Mouse (Mus musculus): Measurements from ENCODE around the gene Csnk1e. TPM values are rescaled to one million over a fixed set of nuclear protein-coding genes. Genes with fewer than 3 reads are reported as not detected.

Gene Csnk1e
- polyA plus RNA-seq, 1 experiment from 2014 or later, result 193 TPM

DNA sequence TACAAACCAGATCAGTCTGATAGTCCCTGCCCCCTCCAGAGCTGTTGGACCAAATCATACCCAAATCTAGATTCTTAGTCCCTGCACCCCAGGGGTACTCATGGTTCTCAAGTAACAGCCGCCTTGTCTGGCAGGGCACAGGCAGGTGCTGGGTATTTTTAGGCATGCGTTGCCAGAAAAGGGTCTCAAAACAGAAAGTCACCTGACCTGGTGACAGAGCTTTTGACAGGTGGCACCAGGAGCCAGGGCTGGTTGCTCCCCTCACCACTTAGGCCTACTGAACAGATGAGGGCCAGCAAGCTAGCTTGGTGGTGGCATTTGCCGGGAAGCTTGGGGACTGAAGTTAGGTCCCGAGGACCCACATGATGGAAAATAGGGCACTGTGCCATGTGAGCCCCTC, 48.8 kb downstream of the Csnk1e start:
- Histone ChIP-seq H3K9ac (ENCODE audit: low read depth, low read length) (no peak overlapping the region), H3K4me2 (ENCODE audit: low read length) (no peak overlapping the region), H3K9me3 (replicated peaks; ENCODE audit: control insufficient read depth, low read length, poor library complexity, severe bottlenecking) (no peaks in the 10 kb centered on the region), H3K4me3 (ENCODE audit: low read depth, low read length) (no peak overlapping the region), H3K36me3 (ENCODE audit: control insufficient read depth, insufficient read depth, low read length) (no peaks in the 10 kb centered on the region), H3K27ac (ENCODE audit: low read length) (no peak overlapping the region), H3K27me3 (ENCODE audit: control insufficient read depth, insufficient read depth, low read depth, low read length) (no peaks in the 10 kb centered on the region), H3K4me1 (ENCODE audit: control insufficient read depth, insufficient read depth, low read length) (peaks cover 16% of the 10 kb centered on the region)
- 83% methylated on average over 4 of the region's 4 CpGs for WGBS
- no peak for ATAC-seq

DNA sequence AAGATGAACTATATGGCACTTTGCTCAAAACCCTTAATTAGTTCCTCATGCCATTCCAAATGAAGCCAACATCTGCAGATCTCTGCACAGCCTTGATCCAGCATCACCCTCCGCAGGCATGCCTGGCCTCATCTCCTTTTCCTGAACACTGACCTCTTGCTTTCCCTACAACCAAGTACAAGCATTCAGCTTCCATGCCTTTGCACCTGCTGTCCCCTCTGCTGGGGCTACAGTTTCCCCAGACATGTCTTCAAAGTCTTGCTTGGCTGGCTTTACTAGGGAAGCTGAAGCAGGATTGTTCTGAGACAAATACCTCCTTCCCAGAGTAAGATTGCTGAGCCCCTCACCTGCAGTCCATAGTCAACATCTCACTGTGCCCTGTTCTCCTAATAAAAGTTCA, 51.1 kb downstream of the Csnk1e start:
- Histone ChIP-seq H3K27me3 (ENCODE audit: control insufficient read depth, insufficient read depth, low read depth, low read length) (no peaks in the 10 kb centered on the region), H3K4me2 (ENCODE audit: low read length) (0 out of 2 replicates have a peak overlapping the region, but pooled peaks have one; percentile 89), H3K27ac (ENCODE audit: low read length) (no peak overlapping the region), H3K36me3 (ENCODE audit: control insufficient read depth, insufficient read depth, low read length) (no peaks in the 10 kb centered on the region), H3K4me3 (ENCODE audit: low read depth, low read length) (no peak overlapping the region; the same call in 1 of the 2 replicates), H3K9me3 (replicated peaks; ENCODE audit: control insufficient read depth, low read length, poor library complexity, severe bottlenecking) (no peaks in the 10 kb centered on the region), H3K4me1 (ENCODE audit: control insufficient read depth, insufficient read depth, low read length) (peaks cover 35% of the 10 kb centered on the region), H3K9ac (ENCODE audit: low read depth, low read length) (0 out of 2 replicates have a peak overlapping the region, but pooled peaks have one; percentile 8)
- WGBS, result 50% methylated on average over 1 of the region's 1 CpGs
- no peak for ATAC-seq

GRCm38 (mm10) chr15:79403763-79404210, 51.6 kb downstream of the Csnk1e start:
- Histone ChIP-seq H3K4me3 (ENCODE audit: low read depth, low read length) (peak overlapping the region; percentile 93), H3K27me3 (ENCODE audit: control insufficient read depth, insufficient read depth, low read depth, low read length) (no peaks in the 10 kb centered on the region), H3K27ac (ENCODE audit: low read length) (peak overlapping the region; percentile 76; the same call in 1 of the 2 replicates), H3K4me1 (ENCODE audit: control insufficient read depth, insufficient read depth, low read length) (peaks cover 35% of the 10 kb centered on the region), H3K36me3 (ENCODE audit: control insufficient read depth, insufficient read depth, low read length) (no peaks in the 10 kb centered on the region), H3K4me2 (ENCODE audit: low read length) (peak overlapping the region; percentile 89), H3K9me3 (replicated peaks; ENCODE audit: control insufficient read depth, low read length, poor library complexity, severe bottlenecking) (no peaks in the 10 kb centered on the region), H3K9ac (ENCODE audit: low read depth, low read length) (peak overlapping the region; percentile 98)
- 0 out of 2 replicates have a peak, but pooled peaks have one; percentile 7 for ATAC-seq
- WGBS, result 16% methylated on average over 9 of the region's 9 CpGs

DNA sequence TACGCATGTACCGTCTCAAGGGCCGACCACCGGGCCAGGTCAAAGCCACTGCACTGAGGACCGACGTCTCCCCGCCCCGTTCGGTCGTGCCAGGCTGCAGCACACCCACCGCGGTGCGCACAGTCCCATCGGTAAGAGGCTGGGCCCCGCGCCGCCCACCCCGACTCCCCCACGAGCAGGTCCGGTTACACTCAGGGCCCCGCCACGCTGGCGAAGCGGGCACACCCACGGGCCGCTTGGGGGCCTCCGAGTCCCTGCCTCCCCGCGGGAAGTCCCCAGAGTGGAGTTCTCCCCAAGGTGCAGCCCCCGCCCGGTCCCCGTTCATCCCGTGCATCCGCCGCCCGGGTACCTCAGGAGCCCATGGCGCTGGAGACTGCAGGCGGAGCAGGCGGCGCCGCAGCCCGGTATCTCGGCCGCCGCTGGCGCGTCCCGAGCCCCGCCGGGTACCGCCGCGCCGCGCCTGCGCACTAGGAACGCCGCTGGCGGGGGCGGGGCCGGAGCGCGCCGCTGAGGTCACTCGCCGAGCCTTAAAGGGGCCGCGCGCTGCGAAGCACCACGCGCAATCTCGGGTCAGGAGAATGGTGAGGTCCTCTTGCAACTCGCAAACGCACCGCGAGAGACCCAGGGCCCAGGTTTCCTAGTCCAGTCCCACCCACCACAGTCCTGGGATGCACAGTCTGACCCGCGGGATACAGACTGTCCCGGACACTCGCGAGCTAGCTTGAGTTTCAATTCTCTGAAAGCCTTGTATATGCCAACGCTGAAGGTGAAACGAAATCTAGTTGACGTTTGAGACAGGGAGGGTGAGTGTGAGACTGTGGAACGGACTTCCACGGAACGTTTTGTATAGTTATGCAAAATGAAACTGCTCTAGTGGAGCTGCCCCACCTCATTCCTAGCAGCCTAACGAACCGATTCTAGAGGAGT, 52.3 kb downstream of the Csnk1e start, which contains the start of gene Tmem184b:
Gene Tmem184b (minus strand): TSS at position 734 of the 927 bp plus-strand sequence.
- ATAC-seq, result peak; percentile 89
- H3K9me3 ChIP-seq (replicated peaks; ENCODE audit: control insufficient read depth, low read length, poor library complexity, severe bottlenecking), result no peaks in the 10 kb centered on the region
- peaks cover 35% of the 10 kb centered on the region for H3K4me1 ChIP-seq (ENCODE audit: control insufficient read depth, insufficient read depth, low read length)
- H3K9ac ChIP-seq (ENCODE audit: low read depth, low read length), result peak within 1 kb of the TSS; percentile 98
- H3K4me2 ChIP-seq (ENCODE audit: low read length), result peak within 1 kb of the TSS; percentile 89
- H3K27ac ChIP-seq (ENCODE audit: low read length), result peak within 1 kb of the TSS; percentile 76
- no peaks in the 10 kb centered on the region for H3K36me3 ChIP-seq (ENCODE audit: control insufficient read depth, insufficient read depth, low read length)
- under 1% methylated on average over 80 of the region's 90 CpGs for WGBS
- no peaks in the 10 kb centered on the region for H3K27me3 ChIP-seq (ENCODE audit: control insufficient read depth, insufficient read depth, low read depth, low read length)
- H3K4me3 ChIP-seq (ENCODE audit: low read depth, low read length), result peak within 1 kb of the TSS; percentile 93

DNA sequence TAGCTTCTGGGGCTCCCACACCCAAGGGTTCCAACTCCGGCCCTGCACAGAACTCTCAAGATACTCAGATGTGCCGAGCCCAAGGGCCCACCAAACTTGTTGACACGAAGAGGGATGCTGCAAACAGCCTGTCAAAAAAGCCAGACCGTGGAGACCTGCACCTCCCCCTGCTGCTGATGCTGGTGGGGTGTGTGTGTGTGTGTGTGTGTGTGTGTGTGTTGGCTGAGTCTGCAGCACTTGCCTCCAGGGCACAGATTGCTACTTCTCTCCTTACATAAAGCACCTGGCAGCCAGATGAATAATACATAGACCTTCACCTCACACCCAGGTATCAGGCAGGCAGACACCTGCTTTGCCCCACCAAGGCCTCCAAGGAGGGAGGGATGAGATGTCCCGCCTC, 53.2 kb downstream of the Csnk1e start:
- no peaks in the 10 kb centered on the region for H3K27me3 ChIP-seq (ENCODE audit: control insufficient read depth, insufficient read depth, low read depth, low read length)
- no peak overlapping the region; the same call in 1 of the 2 replicates for H3K27ac ChIP-seq (ENCODE audit: low read length)
- WGBS, result 23% methylated on average over 5 of the region's 5 CpGs
- H3K36me3 ChIP-seq (ENCODE audit: control insufficient read depth, insufficient read depth, low read length), result no peaks in the 10 kb centered on the region
- H3K4me3 ChIP-seq (ENCODE audit: low read depth, low read length), result peak overlapping the region; percentile 93
- peak overlapping the region; percentile 89 for H3K4me2 ChIP-seq (ENCODE audit: low read length)
- H3K9me3 ChIP-seq (replicated peaks; ENCODE audit: control insufficient read depth, low read length, poor library complexity, severe bottlenecking), result no peaks in the 10 kb centered on the region
- no peak for ATAC-seq
- H3K4me1 ChIP-seq (ENCODE audit: control insufficient read depth, insufficient read depth, low read length), result peaks cover 35% of the 10 kb centered on the region
- peak overlapping the region; percentile 98 for H3K9ac ChIP-seq (ENCODE audit: low read depth, low read length)

DNA sequence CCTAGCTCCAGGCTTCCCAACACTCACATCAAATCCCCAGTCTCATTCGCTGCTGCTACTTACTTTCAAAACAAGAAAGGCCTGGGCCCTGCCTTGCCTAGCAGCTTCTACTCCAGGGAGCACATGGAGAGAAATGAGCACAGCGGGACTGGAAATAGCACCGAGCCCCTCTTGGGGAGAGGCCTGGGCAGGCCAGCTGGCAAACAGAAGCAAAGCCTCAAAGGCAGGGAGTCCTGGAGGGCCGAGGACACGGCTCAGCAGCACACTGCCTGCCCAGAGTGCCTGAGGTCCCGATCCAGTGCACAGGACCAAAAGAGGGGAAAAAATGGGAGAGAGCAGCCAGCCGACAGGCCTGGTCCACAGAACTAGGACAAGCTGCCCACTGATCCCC, 54.4 kb downstream of the Csnk1e start:
- 0 out of 2 replicates have a peak overlapping the region, but pooled peaks have one; percentile 3 for H3K4me3 ChIP-seq (ENCODE audit: low read depth, low read length)
- no peaks in the 10 kb centered on the region for H3K27me3 ChIP-seq (ENCODE audit: control insufficient read depth, insufficient read depth, low read depth, low read length)
- ATAC-seq, result no peak
- H3K4me2 ChIP-seq (ENCODE audit: low read length), result peak overlapping the region; percentile 89
- peaks cover 35% of the 10 kb centered on the region for H3K4me1 ChIP-seq (ENCODE audit: control insufficient read depth, insufficient read depth, low read length)
- H3K9ac ChIP-seq (ENCODE audit: low read depth, low read length), result peak overlapping the region; percentile 56
- no peaks in the 10 kb centered on the region for H3K9me3 ChIP-seq (replicated peaks; ENCODE audit: control insufficient read depth, low read length, poor library complexity, severe bottlenecking)
- 50% methylated on average over 7 of the region's 7 CpGs for WGBS
- H3K27ac ChIP-seq (ENCODE audit: low read length), result no peak overlapping the region
- H3K36me3 ChIP-seq (ENCODE audit: control insufficient read depth, insufficient read depth, low read length), result no peaks in the 10 kb centered on the region

- peaks cover 35% of the 10 kb centered on the region for H3K4me1 ChIP-seq (ENCODE audit: control insufficient read depth, insufficient read depth, low read length)
- H3K9me3 ChIP-seq (replicated peaks; ENCODE audit: control insufficient read depth, low read length, poor library complexity, severe bottlenecking), result no peaks in the 10 kb centered on the region
- H3K27me3 ChIP-seq (ENCODE audit: control insufficient read depth, insufficient read depth, low read depth, low read length), result no peaks in the 10 kb centered on the region
- ATAC-seq, result no peak
- H3K4me2 ChIP-seq (ENCODE audit: low read length), result peak overlapping the region; percentile 89
- WGBS, result 79% methylated on average over 6 of the region's 6 CpGs
- H3K36me3 ChIP-seq (ENCODE audit: control insufficient read depth, insufficient read depth, low read length), result no peaks in the 10 kb centered on the region
- H3K9ac ChIP-seq (ENCODE audit: low read depth, low read length), result peak overlapping the region; percentile 56
- no peak overlapping the region for H3K4me3 ChIP-seq (ENCODE audit: low read depth, low read length)
- no peak overlapping the region for H3K27ac ChIP-seq (ENCODE audit: low read length)
Observed at GRCm38 (mm10) chr15:79400134-79400974, 55.0 kb downstream of the Csnk1e start.

DNA sequence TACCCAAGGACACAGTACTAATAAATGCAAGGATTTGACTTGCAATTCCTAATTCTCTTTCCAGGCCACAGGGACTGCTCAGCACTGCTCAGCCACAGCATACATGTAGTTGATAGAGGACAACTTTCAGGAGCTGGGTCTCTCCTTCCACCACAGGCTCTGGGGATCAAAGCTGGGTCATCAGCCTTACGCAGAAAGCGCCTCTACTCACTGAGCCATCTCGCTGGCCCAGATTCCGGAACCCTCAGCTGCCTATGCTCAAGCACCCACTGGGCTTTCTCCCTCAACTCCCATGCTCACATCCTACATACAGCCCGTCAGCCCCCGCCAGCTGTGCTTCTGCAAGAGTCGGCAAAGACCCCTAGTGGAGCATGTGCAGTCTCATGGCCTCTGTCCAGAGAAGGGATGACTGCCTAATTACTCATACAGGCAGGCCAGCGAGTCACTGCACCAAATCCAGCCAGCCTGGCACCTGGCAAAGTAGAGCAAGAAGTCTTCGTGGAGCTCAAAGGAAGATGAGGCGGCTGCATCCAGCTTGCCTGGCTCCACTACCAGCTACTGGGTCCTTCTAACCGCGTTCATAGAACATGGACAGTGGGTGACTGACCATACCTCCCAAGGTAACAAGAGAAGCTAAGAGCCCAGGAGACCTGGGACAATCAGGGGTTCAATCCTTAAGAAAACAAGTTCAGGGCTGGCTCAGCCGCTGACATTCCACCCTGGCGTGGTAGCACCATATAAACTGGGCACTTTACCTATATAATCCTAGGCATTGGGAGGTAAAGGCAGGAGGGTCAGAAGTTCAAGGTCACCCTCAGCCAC, 55.9 kb downstream of the Csnk1e start:
- H3K27ac ChIP-seq (ENCODE audit: low read length), result no peak overlapping the region
- H3K4me3 ChIP-seq (ENCODE audit: low read depth, low read length), result no peak overlapping the region
- H3K9ac ChIP-seq (ENCODE audit: low read depth, low read length), result no peak overlapping the region
- ATAC-seq, result no peak
- H3K4me2 ChIP-seq (ENCODE audit: low read length), result no peak overlapping the region
- no peaks in the 10 kb centered on the region for H3K36me3 ChIP-seq (ENCODE audit: control insufficient read depth, insufficient read depth, low read length)
- no peaks in the 10 kb centered on the region for H3K9me3 ChIP-seq (replicated peaks; ENCODE audit: control insufficient read depth, low read length, poor library complexity, severe bottlenecking)
- 84% methylated on average over 14 of the region's 14 CpGs for WGBS
- H3K27me3 ChIP-seq (ENCODE audit: control insufficient read depth, insufficient read depth, low read depth, low read length), result no peaks in the 10 kb centered on the region
- H3K4me1 ChIP-seq (ENCODE audit: control insufficient read depth, insufficient read depth, low read length), result peaks cover 35% of the 10 kb centered on the region
